In genomic region chr1:81780583-81780982, GRCm38 (mm10) we compare ENCODE assay signal across 22 mouse cellular contexts.
DNase-seq lines count a peak whose midpoint lies in the region; ATAC-seq and TF ChIP-seq lines count a peak whose summit lies in the region.
"Had no signal": no experiment of that assay in that cellular context is flagged by ENCODE, and none has a peak within 500 bp of the region (broad histone marks: within the 10 kb centered on the region; RNA-seq: fewer than 3 reads in every experiment).

No protein-coding gene starts in this region.

- no peak overlapping the region for H3K4me2 ChIP-seq in hindbrain, postnatal 0 days (ENCODE audit: low read depth, low read length)
- H3K4me2 ChIP-seq in hindbrain, embryonic 12.5 days (replicated peaks): no peak overlapping the region
- no peak overlapping the region for H3K4me2 ChIP-seq in midbrain, embryonic 15.5 days
- no peak overlapping the region for H3K4me2 ChIP-seq in midbrain, embryonic 11.5 days
- H3K4me2 ChIP-seq: forebrain, embryonic 15.5 days; heart, embryonic 13.5 days; hindbrain, embryonic 15.5 days had no signal

- H3K4me1 ChIP-seq in hindbrain, postnatal 0 days (ENCODE audit: insufficient read depth, low read length): no peaks in the 10 kb centered on the region
- no peaks in the 10 kb centered on the region for H3K4me1 ChIP-seq in hindbrain, embryonic 12.5 days
- no peaks in the 10 kb centered on the region for H3K4me1 ChIP-seq in midbrain, embryonic 15.5 days
- H3K4me1 ChIP-seq in midbrain, embryonic 11.5 days (ENCODE audit: control insufficient read depth, insufficient read depth, low read length): no peaks in the 10 kb centered on the region
- no peaks in the 10 kb centered on the region for H3K4me1 ChIP-seq in heart, embryonic 10.5 days
- H3K4me1 ChIP-seq: forebrain, embryonic 15.5 days; heart, embryonic 13.5 days; hindbrain, embryonic 15.5 days had no signal

- H3K9me3 ChIP-seq in hindbrain, postnatal 0 days (ENCODE audit: low read length): no peaks in the 10 kb centered on the region
- H3K9me3 ChIP-seq in hindbrain, embryonic 12.5 days (replicated peaks): no peaks in the 10 kb centered on the region
- no peaks in the 10 kb centered on the region for H3K9me3 ChIP-seq in midbrain, embryonic 15.5 days
- H3K9me3 ChIP-seq in midbrain, embryonic 11.5 days (ENCODE audit: control insufficient read depth, low read length): no peaks in the 10 kb centered on the region
- H3K9me3 ChIP-seq in heart, embryonic 10.5 days: no peaks in the 10 kb centered on the region
- H3K9me3 ChIP-seq: forebrain, embryonic 15.5 days; heart, embryonic 13.5 days; hindbrain, embryonic 15.5 days had no signal

- TF ChIP-seq POLR2A in brain, embryonic 14.5 days (IDR thresholded peaks at IDR 0.05; ENCODE audit: borderline replicate concordance, extremely low read depth, insufficient read depth, insufficient read length, poor library complexity, severe bottlenecking): no peak

- H3K27me3 ChIP-seq in hindbrain, postnatal 0 days (ENCODE audit: insufficient read depth, low read length): no peaks in the 10 kb centered on the region
- H3K27me3 ChIP-seq in hindbrain, embryonic 12.5 days: no peaks in the 10 kb centered on the region
- no peaks in the 10 kb centered on the region for H3K27me3 ChIP-seq in midbrain, embryonic 15.5 days (replicated peaks)
- no peaks in the 10 kb centered on the region for H3K27me3 ChIP-seq in midbrain, embryonic 11.5 days (ENCODE audit: control insufficient read depth, insufficient read depth, low read length)
- no peaks in the 10 kb centered on the region for H3K27me3 ChIP-seq in heart, embryonic 10.5 days (ENCODE audit: insufficient read depth, poor library complexity, severe bottlenecking)
- H3K27me3 ChIP-seq: CH12.LX; forebrain, embryonic 15.5 days; heart, embryonic 13.5 days; hindbrain, embryonic 15.5 days had no signal

- no peak overlapping the region for H3K9ac ChIP-seq in hindbrain, postnatal 0 days (replicated peaks; ENCODE audit: low read length)
- no peak overlapping the region for H3K9ac ChIP-seq in hindbrain, embryonic 12.5 days
- no peak overlapping the region for H3K9ac ChIP-seq in midbrain, embryonic 15.5 days
- H3K9ac ChIP-seq in midbrain, embryonic 11.5 days (ENCODE audit: low read length): no peak overlapping the region
- H3K9ac ChIP-seq: forebrain, embryonic 15.5 days; heart, embryonic 13.5 days; hindbrain, embryonic 15.5 days had no signal

- H3K4me3 ChIP-seq in hindbrain, postnatal 0 days (ENCODE audit: low read length): no peak overlapping the region
- no peak overlapping the region for H3K4me3 ChIP-seq in hindbrain, embryonic 12.5 days
- H3K4me3 ChIP-seq in midbrain, embryonic 15.5 days: no peak overlapping the region
- no peak overlapping the region for H3K4me3 ChIP-seq in midbrain, embryonic 11.5 days (ENCODE audit: low read depth, low read length)
- no peak overlapping the region for H3K4me3 ChIP-seq in heart, embryonic 10.5 days
- H3K4me3 ChIP-seq: forebrain, embryonic 15.5 days; heart, embryonic 13.5 days; hindbrain, embryonic 15.5 days had no signal

- H3K27ac ChIP-seq in hindbrain, postnatal 0 days: no peak overlapping the region
- H3K27ac ChIP-seq in hindbrain, embryonic 12.5 days: no peak overlapping the region
- no peak overlapping the region for H3K27ac ChIP-seq in midbrain, embryonic 15.5 days
- no peak overlapping the region for H3K27ac ChIP-seq in midbrain, embryonic 11.5 days (ENCODE audit: low read depth, low read length)
- H3K27ac ChIP-seq in heart, embryonic 10.5 days: no peak overlapping the region
- H3K27ac ChIP-seq: forebrain, embryonic 15.5 days; heart, embryonic 13.5 days; hindbrain, embryonic 15.5 days had no signal

- ATAC-seq in hindbrain, postnatal 0 days: no peak
- ATAC-seq in hindbrain, embryonic 12.5 days (ENCODE audit: low FRiP score): no peak
- ATAC-seq in midbrain, embryonic 15.5 days (replicated peaks): peak; percentile 84; the same call in 1 of the 2 replicates
- ATAC-seq in midbrain, embryonic 11.5 days (ENCODE audit: low FRiP score): no peak
- ATAC-seq: forebrain, embryonic 15.5 days had no signal

- TF ChIP-seq CTCF in hindbrain, postnatal 0 days (IDR thresholded peaks at IDR 0.05; ENCODE audit: low read depth): no peak
- no peak for TF ChIP-seq CTCF in brain, embryonic 14.5 days (IDR thresholded peaks at IDR 0.05; ENCODE audit: borderline replicate concordance, extremely low read depth, insufficient read depth, insufficient read length)

- no peaks in the 10 kb centered on the region for H3K36me3 ChIP-seq in hindbrain, postnatal 0 days (ENCODE audit: insufficient read depth, low read length)
- H3K36me3 ChIP-seq in hindbrain, embryonic 12.5 days: no peaks in the 10 kb centered on the region
- no peaks in the 10 kb centered on the region for H3K36me3 ChIP-seq in midbrain, embryonic 15.5 days (replicated peaks)
- H3K36me3 ChIP-seq in midbrain, embryonic 11.5 days (ENCODE audit: control insufficient read depth, insufficient read depth, low read length): no peaks in the 10 kb centered on the region
- no peaks in the 10 kb centered on the region for H3K36me3 ChIP-seq in heart, embryonic 10.5 days
- H3K36me3 ChIP-seq: forebrain, embryonic 15.5 days; G1E; heart, embryonic 13.5 days; hindbrain, embryonic 15.5 days had no signal

- DNase-seq in hindbrain, postnatal 0 days (ENCODE audit: low spot score): peak; percentile 28
- no peak for DNase-seq in midbrain, embryonic 11.5 days (ENCODE audit: low spot score, missing footprints)
- peak; percentile 46 for DNase-seq in brain, embryonic 14.5 days (ENCODE audit: low read depth)
- DNase-seq in cerebellum, adult 11 months: no peak
- no peak for DNase-seq in heart, embryonic 10.5 days (ENCODE audit: low spot score)
- DNase-seq: adrenal gland, adult 2 months; adrenal gland, postnatal 14 days; B cell, adult 2 months; cerebellum, adult 18-20 months; cerebellum, adult 9-10 months; cerebellum, postnatal 14 days; gastrocnemius, postnatal 25 days; heart, adult 18-20 months; heart, postnatal 14 days; heart, postnatal 4 days had no signal

Comparison
In these comparisons a context has a peak if more than half of its experiments do, and no peak if none do; other contexts are left out.
1. DNase-seq: peak in hindbrain, postnatal 0 days (single experiment) and brain, embryonic 14.5 days (single experiment); none in midbrain, embryonic 11.5 days (single experiment), cerebellum, adult 11 months (single experiment) and heart, embryonic 10.5 days (single experiment).